22 mouse cellular contexts compared by ENCODE assay signal in genomic region chr10:70299118-70299517, GRCm38 (mm10).
"Had no signal": no experiment of that assay in that cellular context is flagged by ENCODE, and none has a peak within 500 bp of the region (broad histone marks: within the 10 kb centered on the region; RNA-seq: fewer than 3 reads in every experiment).

No protein-coding gene starts in this region.

- H3K9ac ChIP-seq: intestine, embryonic 15.5 days; limb, embryonic 12.5 days; limb, embryonic 15.5 days; liver, embryonic 14.5 days; liver, postnatal 0 days; lung, embryonic 14.5 days; midbrain, embryonic 12.5 days; midbrain, embryonic 15.5 days; neural tube, embryonic 12.5 days; neural tube, embryonic 15.5 days; stomach, embryonic 15.5 days had no signal

- ATAC-seq: intestine, embryonic 15.5 days; liver, postnatal 0 days; midbrain, embryonic 15.5 days had no signal

- H3K27ac ChIP-seq: intestine, embryonic 15.5 days; left cerebral cortex, adult 2 months; limb, embryonic 12.5 days; limb, embryonic 15.5 days; liver, embryonic 14.5 days; midbrain, embryonic 12.5 days; midbrain, embryonic 15.5 days; neural tube, embryonic 12.5 days; neural tube, embryonic 15.5 days; stomach, embryonic 15.5 days had no signal

- H3K27me3 ChIP-seq: intestine, embryonic 15.5 days; midbrain, embryonic 12.5 days; midbrain, embryonic 15.5 days; neural tube, embryonic 12.5 days; neural tube, embryonic 15.5 days; stomach, embryonic 15.5 days had no signal

- H3K36me3 ChIP-seq: intestine, embryonic 15.5 days; limb, embryonic 12.5 days; limb, embryonic 15.5 days; midbrain, embryonic 12.5 days; midbrain, embryonic 15.5 days; neural tube, embryonic 12.5 days; neural tube, embryonic 15.5 days; stomach, embryonic 15.5 days had no signal

- H3K4me3 ChIP-seq: intestine, embryonic 15.5 days; left cerebral cortex, adult 2 months; limb, embryonic 12.5 days; limb, embryonic 15.5 days; midbrain, embryonic 12.5 days; midbrain, embryonic 15.5 days; neural tube, embryonic 12.5 days; neural tube, embryonic 15.5 days; stomach, embryonic 15.5 days had no signal

- H3K9me3 ChIP-seq: intestine, embryonic 15.5 days; limb, embryonic 12.5 days; limb, embryonic 15.5 days; midbrain, embryonic 12.5 days; midbrain, embryonic 15.5 days; neural tube, embryonic 12.5 days; neural tube, embryonic 15.5 days; stomach, embryonic 15.5 days had no signal

- H3K4me1 ChIP-seq: stomach, embryonic 15.5 days had no signal

- DNase-seq: kidney, adult 11 months; kidney, adult 9 months; layer of hippocampus, postnatal 36 days; left cerebral cortex, postnatal 4 days; liver, postnatal 0 days; lung, embryonic 14.5 days; lung, postnatal 14 days; lung, postnatal 4 days; right cerebral cortex, postnatal 25 days; spleen, adult 18-20 months; thymus, postnatal 25 days had no signal

- H3K4me2 ChIP-seq: intestine, embryonic 15.5 days; limb, embryonic 12.5 days; limb, embryonic 15.5 days; liver, embryonic 11.5 days; lung, embryonic 14.5 days; midbrain, embryonic 12.5 days; midbrain, embryonic 15.5 days; neural tube, embryonic 12.5 days; neural tube, embryonic 15.5 days; stomach, embryonic 15.5 days had no signal
